Mouse (Mus musculus) erythroblast, embryonic 14.5 days (primary cell): Measurements from ENCODE around the gene Gja5. TPM values are rescaled to one million over a fixed set of nuclear protein-coding genes. Genes with fewer than 3 reads are reported as not detected.

ENCODE experiments used
- H3K27me3 ChIP-seq: 2 replicates; pipeline ENCODE4 v1.6.1; 2012; ENCODE audit warnings: inconsistent platforms; ENCODE audit not compliant: control insufficient read depth
- H3K36me3 ChIP-seq: 2 replicates; pipeline ENCODE4 v1.6.1; 2012; ENCODE audit warnings: mild to moderate bottlenecking, inconsistent platforms; ENCODE audit not compliant: control insufficient read depth
- H3K4me1 ChIP-seq: 2 replicates; pipeline ENCODE4 v1.6.1; 2012; ENCODE audit warnings: inconsistent platforms; ENCODE audit not compliant: control insufficient read depth
- H3K4me3 ChIP-seq: replicated peaks from 2 replicates; pipeline ENCODE3; 2012; ENCODE audit warnings: moderate library complexity, mild to moderate bottlenecking, inconsistent platforms
- H3K9me3 ChIP-seq: 2 replicates; pipeline ENCODE4 v1.6.1; 2012; ENCODE audit warnings: low read length, inconsistent platforms, mixed read lengths; ENCODE audit not compliant: control insufficient read depth
- GATA1 ChIP-seq: IDR thresholded peaks from 2 replicates; pipeline ENCODE4 v1.6.1; 2012; ENCODE audit warnings: low read length, inconsistent platforms, mixed read lengths
- TAL1 ChIP-seq: IDR thresholded peaks from 3 replicates; pipeline ENCODE4 v1.6.1; 2012; ENCODE audit warnings: low read length, inconsistent platforms, mixed read lengths
- polyA plus RNA-seq: library from polyadenylated mRNA; stranded (reverse); fragments of >175 nt; gene quantifications from 2 replicates; pipeline ENCODE4 v1.2.3, GENCODE M21; 2012

The Gja5 gene
- polyA plus RNA-seq, 1 experiment = not detected

GRCm38 (mm10) chr3:96963088-96964034, 58.9 kb downstream of the Gja5 start:
- TF ChIP-seq TAL1 (no peak), GATA1 (no peak)
- Histone ChIP-seq H3K27me3 (no peaks in the 10 kb centered on the region), H3K4me3 (no peak overlapping the region), H3K4me1 (no peaks in the 10 kb centered on the region), H3K36me3 (no peaks in the 10 kb centered on the region), H3K9me3 (no peaks in the 10 kb centered on the region)

GRCm38 (mm10) chr3:96970986-96971385, 66.5 kb downstream of the Gja5 start:
- no peaks in the 10 kb centered on the region for H3K9me3 ChIP-seq
- H3K4me1 ChIP-seq = peaks cover 2% of the 10 kb centered on the region; the same call in 1 of the 2 replicates
- H3K4me3 ChIP-seq = no peak overlapping the region
- no peaks in the 10 kb centered on the region for H3K36me3 ChIP-seq
- no peaks in the 10 kb centered on the region for H3K27me3 ChIP-seq
- TF ChIP-seq TAL1 (no peak), GATA1 (no peak)

GRCm38 (mm10) chr3:96974467-96974866, 70.0 kb downstream of the Gja5 start:
- H3K27me3 ChIP-seq = no peaks in the 10 kb centered on the region

GRCm38 (mm10) chr3:96975628-96976027, 71.1 kb downstream of the Gja5 start:
- H3K4me3 ChIP-seq = no peak overlapping the region
- H3K27me3 ChIP-seq = no peaks in the 10 kb centered on the region
- H3K36me3 ChIP-seq = no peaks in the 10 kb centered on the region
- H3K9me3 ChIP-seq = no peaks in the 10 kb centered on the region
- TF ChIP-seq TAL1 (no peak), GATA1 (no peak)
- H3K4me1 ChIP-seq = peaks cover 2% of the 10 kb centered on the region; the same call in 1 of the 2 replicates

More at GRCm38 (mm10) chr3:96974467-96974866, 70.0 kb downstream of the Gja5 start:
- TF ChIP-seq TAL1 (no peak), GATA1 (no peak)
- Histone ChIP-seq H3K4me3 (no peak overlapping the region), H3K36me3 (no peaks in the 10 kb centered on the region), H3K9me3 (no peaks in the 10 kb centered on the region), H3K4me1 (peaks cover 2% of the 10 kb centered on the region; the same call in 1 of the 2 replicates)

GRCm38 (mm10) chr3:96977507-96977906, 73.0 kb downstream of the Gja5 start:
- Histone ChIP-seq H3K4me1 (no peaks in the 10 kb centered on the region), H3K9me3 (no peaks in the 10 kb centered on the region), H3K4me3 (no peak overlapping the region), H3K27me3 (no peaks in the 10 kb centered on the region), H3K36me3 (no peaks in the 10 kb centered on the region)
- TF ChIP-seq TAL1 = no peak
- no peak for TF ChIP-seq GATA1

GRCm38 (mm10) chr3:96978469-96978868, 74.0 kb downstream of the Gja5 start:
- no peaks in the 10 kb centered on the region for H3K36me3 ChIP-seq
- TF ChIP-seq GATA1 (no peak), TAL1 (no peak)
- no peaks in the 10 kb centered on the region for H3K9me3 ChIP-seq

GRCm38 (mm10) chr3:96979020-96979419, 74.5 kb downstream of the Gja5 start:
- TF ChIP-seq TAL1 (no peak), GATA1 (no peak)
- H3K4me1 ChIP-seq = no peaks in the 10 kb centered on the region
- H3K9me3 ChIP-seq = no peaks in the 10 kb centered on the region
- H3K27me3 ChIP-seq = no peaks in the 10 kb centered on the region
- no peaks in the 10 kb centered on the region for H3K36me3 ChIP-seq
- no peak overlapping the region for H3K4me3 ChIP-seq

More at GRCm38 (mm10) chr3:96978469-96978868, 74.0 kb downstream of the Gja5 start:
- no peaks in the 10 kb centered on the region for H3K27me3 ChIP-seq
- no peaks in the 10 kb centered on the region for H3K4me1 ChIP-seq
- H3K4me3 ChIP-seq = no peak overlapping the region

- Histone ChIP-seq H3K4me1 (no peaks in the 10 kb centered on the region), H3K27me3 (no peaks in the 10 kb centered on the region), H3K4me3 (no peak overlapping the region), H3K9me3 (no peaks in the 10 kb centered on the region), H3K36me3 (no peaks in the 10 kb centered on the region)
- no peak for TF ChIP-seq GATA1
- no peak for TF ChIP-seq TAL1
Observed at GRCm38 (mm10) chr3:96981833-96982232, 77.3 kb downstream of the Gja5 start.

GRCm38 (mm10) chr3:96982666-96983065, 78.2 kb downstream of the Gja5 start:
- no peaks in the 10 kb centered on the region for H3K4me1 ChIP-seq
- H3K36me3 ChIP-seq = no peaks in the 10 kb centered on the region
- TF ChIP-seq TAL1 = no peak
- no peaks in the 10 kb centered on the region for H3K9me3 ChIP-seq
- H3K4me3 ChIP-seq = no peak overlapping the region
- H3K27me3 ChIP-seq = no peaks in the 10 kb centered on the region
